Mouse (Mus musculus): Measurements from ENCODE around the gene Tcl1b4.
"Not testable (repeated sequence)": the region's sequence is repeated elsewhere in the genome, so short reads cannot be mapped to it uniquely, and the experiment has no call there.

DNA sequence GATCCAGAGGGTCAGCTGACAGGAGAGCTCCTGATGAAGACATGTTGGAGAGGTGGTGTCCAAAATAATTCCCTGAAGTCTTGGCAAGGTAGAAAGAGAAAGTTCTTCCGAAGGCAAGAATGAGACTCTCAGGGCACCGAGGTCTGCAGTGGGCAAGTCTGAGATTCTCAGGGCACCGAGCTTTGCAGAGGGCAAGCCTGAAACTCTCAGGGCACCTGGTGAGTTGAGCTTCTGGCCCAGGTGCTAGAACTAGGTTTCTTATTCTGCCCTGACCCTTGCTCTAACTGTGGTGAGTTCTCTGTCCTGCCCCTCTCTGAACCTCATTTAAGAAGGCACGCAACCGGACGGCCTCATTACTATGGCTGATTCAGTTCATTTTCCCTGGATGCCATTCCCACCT is 11.0 kb upstream of the Tcl1b4 start, which contains the start of gene Tcl1b3:
- not testable (repeated sequence) for TF ChIP-seq CTCF (conservative IDR thresholded peaks at IDR 0.05; ENCODE audit: insufficient read depth, insufficient read length, low read depth, low read length); POLR2A (IDR thresholded peaks at IDR 0.05; ENCODE audit: low read depth, low read length)
